Mouse (Mus musculus) thymus, postnatal 14 days (tissue): ENCODE measurements around the gene Scarb2.
A peak's percentile ranks its signal among the peaks of the same experiment; 100 is the strongest.

Source experiments
- DNase-seq: peaks from one replicate; pipeline ENCODE4 v3.0.0; 2021

Scarb2 gene

DNA sequence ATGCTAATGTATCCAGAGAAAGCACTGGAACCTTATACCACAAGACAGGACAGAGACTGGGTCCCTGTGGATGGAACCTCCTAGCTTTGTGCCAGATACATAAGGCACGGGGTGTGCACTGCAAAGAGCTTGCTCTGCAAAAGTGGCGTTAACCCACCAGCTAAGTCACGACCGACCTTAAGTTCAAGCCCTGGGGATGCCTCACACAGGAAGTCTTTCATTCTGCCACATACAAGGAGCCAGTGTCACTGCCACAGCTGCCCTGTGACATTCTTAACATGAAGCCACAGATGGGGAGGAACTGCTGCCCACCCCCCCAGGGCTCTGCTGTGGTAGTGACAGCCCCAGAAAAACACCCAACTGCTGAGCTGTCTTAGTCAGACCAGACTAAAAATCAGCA is 15.9 kb downstream of the Scarb2 start:
- DNase-seq: peak; percentile 89

DNA sequence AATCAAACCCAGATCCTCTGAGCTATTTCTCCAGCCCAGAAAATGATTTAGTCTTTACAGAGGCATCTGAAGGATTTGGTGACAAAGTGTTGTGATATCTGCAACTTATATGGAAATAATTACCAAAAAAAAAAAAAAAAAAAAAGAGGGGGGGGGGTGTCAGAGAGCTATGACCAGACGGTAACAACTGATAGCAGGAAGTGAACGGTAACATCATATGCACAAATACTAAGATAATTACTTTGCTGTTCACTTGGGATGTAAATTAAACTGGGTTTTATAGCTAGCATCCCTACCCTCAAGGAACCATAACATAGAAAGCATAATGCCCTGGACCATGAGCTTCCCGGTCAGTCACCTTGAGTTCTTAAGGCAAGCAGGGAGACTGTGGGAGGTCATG is 16.3 kb downstream of the Scarb2 start:
- no peak for DNase-seq

GRCm38 (mm10) chr5:92489503-92489902 is 17.1 kb downstream of the Scarb2 start:
- DNase-seq: peak; percentile 80

GRCm38 (mm10) chr5:92488961-92489360 is 17.7 kb downstream of the Scarb2 start:
- DNase-seq: peak; percentile 38

DNA sequence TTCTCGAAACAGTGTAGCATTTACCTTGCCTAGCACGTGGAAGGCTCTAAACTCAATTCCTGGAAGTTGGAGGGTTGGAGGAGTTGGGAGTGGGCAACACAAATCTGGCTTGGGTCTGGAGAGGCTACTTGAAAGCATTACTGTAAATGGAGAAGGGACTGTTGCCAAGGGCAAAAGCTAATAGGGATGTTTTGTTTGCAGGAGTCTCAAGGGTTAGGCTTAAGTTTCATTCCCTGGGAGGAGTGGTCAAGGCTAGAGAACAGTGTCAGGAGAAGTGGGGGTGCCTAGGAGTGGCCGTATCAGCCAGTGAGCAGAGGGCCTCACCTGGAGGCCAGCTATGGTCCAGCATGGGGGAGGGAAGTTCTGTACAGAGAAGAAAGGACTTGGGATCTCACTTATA is 18.2 kb downstream of the Scarb2 start:
- DNase-seq: peak; percentile 44

DNA sequence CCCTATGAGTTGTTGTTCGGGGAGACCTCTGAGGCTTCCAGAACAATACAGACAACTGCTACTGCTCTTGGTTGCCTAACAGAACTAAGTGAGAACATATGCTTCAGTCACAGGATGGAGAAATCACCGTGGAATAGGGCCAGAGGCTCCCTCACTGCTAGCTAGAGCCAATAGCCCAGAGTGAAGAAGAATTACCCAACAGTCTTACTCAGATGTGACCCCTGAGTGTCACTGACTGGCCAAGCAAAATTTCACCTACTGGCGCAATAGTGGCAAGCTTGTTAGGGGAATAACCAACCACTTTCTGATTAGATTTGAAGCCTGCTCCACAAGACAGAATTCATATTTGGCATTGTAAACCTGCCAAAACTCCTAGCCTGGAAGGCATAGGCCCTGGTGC is 19.9 kb downstream of the Scarb2 start:
- no peak for DNase-seq

GRCm38 (mm10) chr5:92484880-92485279 is 21.8 kb downstream of the Scarb2 start:
- peak; percentile 83 for DNase-seq

DNA sequence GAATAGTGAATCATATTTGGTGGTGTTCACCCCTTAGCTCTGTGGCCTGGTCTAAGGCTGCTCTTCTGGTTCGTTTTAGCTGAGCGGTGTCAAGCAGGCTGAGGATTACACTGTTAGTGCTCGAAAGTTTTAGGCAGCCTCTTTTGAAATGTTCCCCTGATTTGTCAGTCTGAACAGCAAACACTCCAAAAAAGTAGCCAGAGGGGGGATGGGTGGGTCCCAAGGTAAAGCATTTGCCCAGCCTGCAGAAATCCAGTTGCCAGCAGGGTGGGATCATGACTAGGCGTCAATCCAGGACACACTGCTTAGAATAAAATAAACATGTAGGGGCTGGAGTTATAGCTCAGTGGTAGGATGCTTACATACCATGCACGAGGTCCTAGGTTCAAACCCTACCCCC is 33.8 kb downstream of the Scarb2 start:
- DNase-seq: no peak

GRCm38 (mm10) chr5:92471531-92471930 is 35.1 kb downstream of the Scarb2 start:
- no peak for DNase-seq

DNA sequence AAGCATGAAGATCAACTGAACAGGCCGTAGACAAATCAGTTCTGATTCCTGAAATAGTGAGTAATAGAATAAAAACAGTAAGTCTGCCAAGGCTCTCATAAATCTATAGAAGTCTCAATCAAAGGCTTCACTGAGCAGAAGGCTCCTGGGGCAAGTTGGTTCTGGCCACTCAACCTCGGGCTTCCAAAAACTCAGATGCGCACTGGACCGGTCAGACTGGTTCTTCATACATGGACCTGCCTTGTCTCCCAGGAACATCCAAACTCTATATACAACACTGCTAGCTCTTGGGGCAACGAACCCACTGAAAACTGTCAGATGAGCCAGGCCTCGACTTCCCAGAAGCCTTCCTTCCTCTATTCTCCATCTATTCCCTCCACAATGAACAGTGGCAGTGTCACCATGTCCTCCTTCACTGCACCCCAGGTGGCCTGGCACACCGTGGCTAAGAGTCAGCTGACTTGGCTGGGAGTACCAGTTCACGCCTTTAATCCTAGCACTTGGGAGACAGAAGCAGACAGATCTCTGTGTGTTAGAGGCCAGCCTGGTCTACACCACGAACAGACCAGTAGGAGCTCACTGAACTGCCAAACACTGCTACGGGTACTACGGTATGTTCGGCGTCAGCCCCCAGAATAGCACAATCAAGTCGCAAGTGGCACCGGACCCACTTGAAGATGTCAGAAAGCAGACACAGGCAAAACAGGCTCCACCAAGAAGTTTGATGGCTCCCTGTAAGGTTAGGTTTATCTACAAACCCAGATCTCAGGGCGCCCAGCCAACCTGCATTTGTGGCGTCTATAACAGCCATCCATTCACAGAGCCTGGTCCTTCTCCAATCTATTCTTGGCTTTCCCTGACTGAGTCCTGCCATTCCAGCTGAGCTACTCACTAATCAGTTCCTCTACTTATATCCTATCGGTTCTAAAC is 37.2 kb downstream of the Scarb2 start:
- DNase-seq: no peak

DNA sequence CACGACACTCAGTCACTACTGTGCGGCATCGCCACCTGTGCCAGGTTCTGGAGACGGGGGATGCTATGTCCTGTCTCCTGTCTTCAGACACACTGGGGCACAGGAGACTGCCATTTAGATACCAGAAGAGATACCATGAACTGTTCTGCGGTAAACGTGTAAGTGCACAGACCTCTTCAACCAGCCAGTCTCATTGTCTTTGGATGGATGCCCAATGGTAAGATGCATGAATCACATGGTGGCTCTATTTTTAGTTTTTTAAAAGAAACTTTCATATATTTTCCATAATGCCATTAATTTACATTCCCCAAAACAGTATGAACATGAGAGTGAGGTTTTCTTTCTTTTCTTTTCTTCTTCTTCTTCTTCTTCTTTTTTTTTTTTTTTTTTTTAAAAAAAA is 38.4 kb downstream of the Scarb2 start:
- no peak for DNase-seq

GRCm38 (mm10) chr5:92467102-92467766 is 39.4 kb downstream of the Scarb2 start:
- DNase-seq: no peak

- no peak for DNase-seq
Observed at GRCm38 (mm10) chr5:92465511-92465910, 41.1 kb downstream of the Scarb2 start.

DNA sequence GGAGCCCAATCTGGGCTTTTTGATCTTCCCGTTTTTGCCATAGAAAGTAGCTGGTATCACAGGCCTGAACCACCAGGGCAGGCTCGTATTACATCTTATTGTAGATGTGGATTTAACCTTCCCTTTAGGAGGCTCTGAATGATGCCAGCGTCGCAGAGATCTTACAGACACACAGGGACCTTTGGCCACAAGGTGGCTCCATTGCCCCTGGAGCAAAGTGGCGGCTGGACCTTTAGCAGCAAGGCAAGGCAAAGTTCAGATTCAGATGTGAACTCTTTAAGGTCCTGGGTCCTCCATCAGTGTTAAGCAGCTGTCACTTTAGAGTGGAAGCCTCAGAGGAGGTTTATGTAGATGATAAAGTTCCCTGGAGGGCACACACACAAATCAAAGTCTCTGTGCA is 45.3 kb downstream of the Scarb2 start:
- DNase-seq: peak; percentile 86

DNA sequence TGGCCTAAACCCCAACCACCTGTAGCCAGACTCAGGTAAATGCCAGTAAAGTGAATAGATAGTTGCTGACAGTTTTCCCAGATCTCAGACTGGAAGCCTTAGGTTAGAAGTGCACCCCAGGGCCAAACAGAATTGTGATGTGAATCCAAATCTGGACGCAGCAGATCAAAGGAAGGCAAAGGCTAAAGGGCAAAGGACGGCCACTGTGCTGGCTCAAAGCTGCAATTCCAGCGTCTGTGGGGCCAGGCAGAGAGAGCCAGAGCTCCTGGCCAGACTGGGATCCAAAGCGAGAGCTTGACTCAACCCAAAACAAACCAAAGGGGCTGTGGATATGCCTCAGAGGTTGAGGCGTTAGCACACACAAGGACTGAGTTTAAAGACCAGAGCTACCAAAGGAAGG is 47.9 kb downstream of the Scarb2 start:
- DNase-seq: no peak

DNA sequence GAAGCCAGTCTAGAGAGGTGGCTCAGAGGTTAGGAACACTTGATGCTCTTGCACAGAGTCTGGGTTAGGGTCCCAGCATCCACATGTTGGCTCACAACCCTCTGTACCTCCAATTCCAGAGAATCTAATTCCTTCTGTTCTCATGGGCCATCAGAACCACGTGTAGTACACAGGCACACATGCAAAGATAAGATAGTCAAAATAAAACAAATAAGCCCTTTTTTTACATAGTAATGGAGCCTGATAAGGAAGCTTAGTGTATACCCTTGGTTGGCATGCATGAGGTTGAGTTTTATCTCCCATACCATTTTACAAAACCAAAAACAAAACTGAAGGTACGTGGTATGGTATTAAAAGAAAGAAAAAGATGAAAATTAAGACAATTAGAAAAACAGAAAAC is 49.2 kb downstream of the Scarb2 start:
- no peak for DNase-seq

- no peak for DNase-seq
Observed at GRCm38 (mm10) chr5:92452876-92453275, 53.8 kb downstream of the Scarb2 start.

- no peak for DNase-seq
Observed at GRCm38 (mm10) chr5:92446736-92447135, 59.9 kb downstream of the Scarb2 start.

DNA sequence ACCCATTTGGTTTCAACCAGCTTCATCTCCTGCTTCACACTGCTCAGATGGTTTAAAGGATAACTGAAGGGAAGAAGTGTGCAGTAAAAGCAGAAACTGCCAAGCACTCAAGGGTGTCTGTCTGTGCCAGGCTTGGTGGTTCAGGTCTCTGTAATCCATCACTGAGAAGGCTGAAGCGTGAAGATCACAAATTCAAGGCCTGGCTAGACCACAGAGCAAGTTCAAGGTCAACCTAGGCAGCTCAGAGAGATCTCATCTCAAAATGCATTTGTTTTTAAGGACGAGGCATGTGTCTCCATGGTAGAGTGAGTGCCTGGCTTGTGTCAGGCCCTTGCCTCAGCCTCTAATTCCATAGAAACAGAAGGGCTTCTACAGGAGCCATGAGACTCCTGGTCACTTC is 61.6 kb downstream of the Scarb2 start:
- DNase-seq: no peak

DNA sequence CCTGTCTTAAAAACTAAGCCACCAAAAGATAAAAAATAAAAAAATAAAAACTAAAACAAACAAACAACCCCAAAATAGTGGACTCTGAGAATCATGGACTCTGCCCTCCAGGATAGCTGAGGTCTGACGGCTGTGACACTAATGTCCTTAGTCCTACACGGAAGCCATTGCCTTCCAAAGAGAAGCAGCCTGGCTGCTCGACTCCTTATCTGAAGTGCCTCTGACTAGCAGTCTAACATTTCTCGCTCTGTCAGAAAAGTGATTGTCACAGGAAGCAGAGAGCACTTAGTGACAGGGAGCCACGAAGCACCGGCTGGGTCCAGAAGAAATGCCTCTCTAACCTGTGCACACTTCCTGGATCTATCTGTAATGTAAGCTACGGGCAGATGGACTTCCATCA is 63.7 kb downstream of the Scarb2 start:
- DNase-seq: no peak

GRCm38 (mm10) chr5:92441494-92441893 is 65.1 kb downstream of the Scarb2 start:
- DNase-seq: no peak

DNA sequence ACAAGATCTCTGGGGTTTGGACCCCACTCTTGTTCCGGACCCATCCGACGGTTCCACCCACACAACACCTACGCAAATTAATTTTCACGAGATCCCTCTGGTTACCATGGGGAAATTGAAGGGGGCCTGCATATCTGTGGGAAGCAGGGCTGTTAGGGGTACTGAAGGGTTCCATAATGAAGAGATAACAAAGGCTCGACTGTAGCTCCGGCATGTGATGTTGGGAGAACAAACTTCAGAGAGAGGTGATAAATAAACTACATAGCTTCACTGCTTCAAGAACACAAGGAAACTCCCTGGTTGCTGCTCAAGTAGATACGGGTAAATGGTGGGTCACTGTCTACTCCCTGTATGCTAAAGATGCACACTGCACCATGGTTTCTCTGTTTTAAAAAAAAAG is 68.1 kb downstream of the Scarb2 start:
- DNase-seq: no peak

DNA sequence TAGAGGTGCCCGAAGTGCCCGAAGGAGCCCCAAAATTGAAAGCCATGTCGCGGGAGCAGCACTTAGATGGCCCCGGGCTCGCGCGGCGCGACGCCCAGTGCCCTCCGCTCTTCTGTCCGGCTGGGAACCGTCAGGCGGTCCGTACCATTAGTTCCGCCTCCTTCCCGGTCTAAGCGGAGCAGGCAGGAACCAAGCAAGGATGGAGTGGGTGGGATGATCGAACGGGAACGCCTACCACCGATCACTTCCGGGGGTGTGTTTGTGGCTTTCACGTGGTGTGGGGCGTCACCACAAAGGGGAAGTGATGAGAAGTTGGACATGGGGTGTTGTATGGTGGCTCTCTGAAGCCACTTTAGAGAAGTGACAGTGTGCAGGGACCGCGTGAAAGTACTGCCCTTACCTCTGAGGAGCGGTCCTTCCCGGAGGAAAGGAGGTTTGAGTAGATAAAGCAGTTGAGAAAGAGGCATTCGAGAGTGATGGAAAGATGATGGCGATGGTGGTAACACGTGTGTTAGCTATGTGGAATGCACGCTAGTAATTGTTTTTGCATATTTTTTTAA is 71.5 kb downstream of the Scarb2 start, which contains the start of gene Nup54:
Nup54 (minus strand) TSS at position 195 of the 560 bp plus-strand sequence.
- DNase-seq: peak; percentile 91

GRCm38 (mm10) chr5:92434571-92434985 is 72.1 kb downstream of the Scarb2 start:
- DNase-seq: no peak
